Mouse (Mus musculus) lung, postnatal 0 days (tissue): ENCODE data around the gene Dntt.

Experiments
- CTCF ChIP-seq: IDR thresholded peaks from 2 replicates; pipeline ENCODE4 v1.5.1; 2016; ENCODE audit warnings: antibody characterized with exemption, mild to moderate bottlenecking
- EP300 ChIP-seq: IDR thresholded peaks from 2 replicates; pipeline ENCODE4 v1.6.1; 2016; ENCODE audit warnings: antibody characterized with exemption, mild to moderate bottlenecking, control low read depth

- TF ChIP-seq CTCF = no peak
- no peak for TF ChIP-seq EP300
These were observed 32.4 kb upstream of the Dntt start for GRCm38 (mm10) chr19:40996722-40997121.
